In the genomic region with DNA sequence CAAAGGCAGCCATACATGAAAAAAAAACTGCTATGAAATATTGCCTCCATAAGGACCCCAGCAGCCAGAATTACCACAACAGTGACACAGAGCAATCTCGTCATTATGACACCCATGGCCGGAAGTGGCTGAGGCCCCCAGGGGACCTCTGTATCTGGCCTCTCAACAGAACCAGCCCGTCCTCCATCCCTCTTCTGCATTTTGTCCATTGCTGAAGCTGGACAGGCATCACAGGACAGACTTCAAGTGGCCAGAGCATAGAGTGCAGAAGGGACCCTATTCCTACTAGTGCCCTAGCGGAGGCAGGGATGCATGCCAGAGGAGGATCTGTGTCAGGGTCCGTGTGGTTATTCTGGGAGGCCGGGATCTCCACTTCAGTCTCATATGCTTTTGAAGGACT, we compare ENCODE assay signal across 12 mouse cellular contexts. TPM values are rescaled to one million over a fixed set of nuclear protein-coding genes. Genes with fewer than 3 reads are reported as not detected.
DNase-seq lines count a peak whose midpoint lies in the region; ATAC-seq and TF ChIP-seq lines count a peak whose summit lies in the region.
"Had no signal": no experiment of that assay in that cellular context is flagged by ENCODE, and none has a peak within 500 bp of the region (broad histone marks: within the 10 kb centered on the region; RNA-seq: fewer than 3 reads in every experiment).

No protein-coding gene starts in this region.

- no peaks in the 10 kb centered on the region for H3K9me3 ChIP-seq in heart, embryonic 11.5 days (replicated peaks; ENCODE audit: control insufficient read depth, low read length)
- no peaks in the 10 kb centered on the region for H3K9me3 ChIP-seq in kidney, embryonic 15.5 days (replicated peaks)
- no peaks in the 10 kb centered on the region for H3K9me3 ChIP-seq in stomach, embryonic 15.5 days
- no peaks in the 10 kb centered on the region for H3K9me3 ChIP-seq in stomach, postnatal 0 days (ENCODE audit: control insufficient read depth, low read length)
- H3K9me3 ChIP-seq in neural tube, embryonic 14.5 days (ENCODE audit: control insufficient read depth, low read length) = no peaks in the 10 kb centered on the region
- H3K9me3 ChIP-seq: liver, embryonic 13.5 days had no signal

- intact Hi-C loops in heart, postnatal 25 days (cut with DNase I) = loop anchor here (1.0 to 5.0 kb wide), 3 partner anchors 21 to 59 kb away; a partner anchor contains a TSS

- DNase-seq in heart, postnatal 25 days (ENCODE audit: low spot score) = no peak
- DNase-seq in kidney, adult 8-10 months = no peak
- DNase-seq in stomach, postnatal 0 days (ENCODE audit: low spot score) = no peak
- no peak for DNase-seq in layer of hippocampus, adult 9-10 months (ENCODE audit: low spot score)

- H3K36me3 ChIP-seq in heart, embryonic 11.5 days (ENCODE audit: control insufficient read depth, insufficient read depth, low read length) = no peaks in the 10 kb centered on the region
- no peaks in the 10 kb centered on the region for H3K36me3 ChIP-seq in kidney, embryonic 15.5 days
- no peaks in the 10 kb centered on the region for H3K36me3 ChIP-seq in stomach, embryonic 15.5 days
- H3K36me3 ChIP-seq in stomach, postnatal 0 days (ENCODE audit: control insufficient read depth, insufficient read depth, low read length) = no peaks in the 10 kb centered on the region
- H3K36me3 ChIP-seq in neural tube, embryonic 14.5 days (ENCODE audit: control insufficient read depth, insufficient read depth, low read length) = no peaks in the 10 kb centered on the region
- H3K36me3 ChIP-seq: liver, embryonic 13.5 days had no signal

- H3K27ac ChIP-seq in heart, embryonic 11.5 days (ENCODE audit: low read depth, low read length) = no peak overlapping the region
- peak overlapping the region; percentile 5; the same call in 1 of the 2 replicates for H3K27ac ChIP-seq in kidney, embryonic 15.5 days
- H3K27ac ChIP-seq in stomach, embryonic 15.5 days = no peak overlapping the region
- H3K27ac ChIP-seq in stomach, postnatal 0 days (replicated peaks) = no peak overlapping the region
- no peak overlapping the region for H3K27ac ChIP-seq in neural tube, embryonic 14.5 days (ENCODE audit: low read depth, low read length)
- H3K27ac ChIP-seq: liver, embryonic 13.5 days had no signal

- 46% methylated on average over 6 of the region's 6 CpGs for WGBS in heart, embryonic 11.5 days (ENCODE audit: insufficient replicate concordance)
- 63% methylated on average over 6 of the region's 6 CpGs for WGBS in kidney, embryonic 15.5 days
- WGBS in stomach, embryonic 15.5 days = 54% methylated on average over 6 of the region's 6 CpGs
- 64% methylated on average over 6 of the region's 6 CpGs for WGBS in stomach, postnatal 0 days
- 59% methylated on average over 6 of the region's 6 CpGs for WGBS in neural tube, embryonic 14.5 days

- no peak overlapping the region for H3K4me3 ChIP-seq in heart, embryonic 11.5 days (ENCODE audit: low read depth, low read length)
- H3K4me3 ChIP-seq in kidney, embryonic 15.5 days (replicated peaks) = no peak overlapping the region
- no peak overlapping the region for H3K4me3 ChIP-seq in stomach, embryonic 15.5 days (replicated peaks)
- H3K4me3 ChIP-seq in stomach, postnatal 0 days (ENCODE audit: low read depth, low read length) = no peak overlapping the region
- no peak overlapping the region for H3K4me3 ChIP-seq in neural tube, embryonic 14.5 days (ENCODE audit: low read depth, low read length)
- H3K4me3 ChIP-seq: liver, embryonic 13.5 days had no signal

- no peak for TF ChIP-seq EP300 in stomach, postnatal 0 days (optimal IDR thresholded peaks at IDR 0.05)

- H3K9ac ChIP-seq in heart, embryonic 11.5 days (ENCODE audit: low read depth, low read length) = no peak overlapping the region
- no peak overlapping the region for H3K9ac ChIP-seq in kidney, embryonic 15.5 days
- no peak overlapping the region for H3K9ac ChIP-seq in stomach, embryonic 15.5 days
- H3K9ac ChIP-seq in stomach, postnatal 0 days (ENCODE audit: low read length) = no peak overlapping the region
- no peak overlapping the region for H3K9ac ChIP-seq in neural tube, embryonic 14.5 days (replicated peaks; ENCODE audit: low read depth, low read length)
- H3K9ac ChIP-seq: liver, embryonic 13.5 days had no signal

- no peak for ATAC-seq in heart, embryonic 11.5 days (replicated peaks; ENCODE audit: insufficient number of reproducible peaks, low FRiP score, low TSS enrichment)
- no peak for ATAC-seq in kidney, embryonic 15.5 days (replicated peaks; ENCODE audit: low FRiP score)
- ATAC-seq in stomach, embryonic 15.5 days (ENCODE audit: insufficient read depth, low FRiP score, low read depth) = no peak
- no peak for ATAC-seq in stomach, postnatal 0 days (ENCODE audit: low FRiP score, low TSS enrichment)
- ATAC-seq in neural tube, embryonic 14.5 days (ENCODE audit: low read depth) = 0 out of 2 replicates have a peak, but pooled peaks have one; percentile 33

- H3K27me3 ChIP-seq in heart, embryonic 11.5 days (ENCODE audit: control insufficient read depth, insufficient read depth, low read length) = peaks cover 70% of the 10 kb centered on the region
- H3K27me3 ChIP-seq in kidney, embryonic 15.5 days = peaks cover 45% of the 10 kb centered on the region
- peaks cover 20% of the 10 kb centered on the region for H3K27me3 ChIP-seq in stomach, embryonic 15.5 days (replicated peaks)
- H3K27me3 ChIP-seq in stomach, postnatal 0 days (ENCODE audit: control insufficient read depth, insufficient read depth, low read length) = no peaks in the 10 kb centered on the region
- H3K27me3 ChIP-seq in neural tube, embryonic 14.5 days (ENCODE audit: control insufficient read depth, insufficient read depth, low read length) = peaks cover under 1% of the 10 kb centered on the region; the same call in 1 of the 2 replicates

- H3K4me1 ChIP-seq in heart, embryonic 11.5 days (ENCODE audit: control insufficient read depth, insufficient read depth, low read length) = no peaks in the 10 kb centered on the region
- H3K4me1 ChIP-seq in kidney, embryonic 15.5 days = peaks cover 26% of the 10 kb centered on the region
- H3K4me1 ChIP-seq in stomach, embryonic 15.5 days = peaks cover 6% of the 10 kb centered on the region; the same call in 1 of the 2 replicates
- no peaks in the 10 kb centered on the region for H3K4me1 ChIP-seq in stomach, postnatal 0 days (replicated peaks; ENCODE audit: control insufficient read depth, insufficient read depth)
- no peaks in the 10 kb centered on the region for H3K4me1 ChIP-seq in neural tube, embryonic 14.5 days (ENCODE audit: control insufficient read depth, insufficient read depth, low read length)
- H3K4me1 ChIP-seq: liver, embryonic 13.5 days had no signal

- TF ChIP-seq CTCF in stomach, postnatal 0 days (IDR thresholded peaks at IDR 0.05; ENCODE audit: low read depth) = no peak

- peak overlapping the region; percentile 29; the same call in 1 of the 2 replicates for H3K4me2 ChIP-seq in heart, embryonic 11.5 days
- peak overlapping the region; percentile 27; the same call in 1 of the 2 replicates for H3K4me2 ChIP-seq in kidney, embryonic 15.5 days
- peak overlapping the region; percentile 34; the same call in 1 of the 2 replicates for H3K4me2 ChIP-seq in stomach, embryonic 15.5 days
- no peak overlapping the region for H3K4me2 ChIP-seq in stomach, postnatal 0 days (replicated peaks; ENCODE audit: low read depth)
- no peak overlapping the region for H3K4me2 ChIP-seq in neural tube, embryonic 14.5 days (ENCODE audit: low read depth, low read length)
- H3K4me2 ChIP-seq: liver, embryonic 13.5 days had no signal

RNA-seq across cellular contexts. Expression of a gene that starts 7.9 kb away (rescaled TPM):
- 12.1 and 13.5 TPM in 2 replicates for polyA plus RNA-seq in heart, embryonic 11.5 days (2014; fragmentation: Nextera tagmentation; extraction: Ambion mirVana)
- 10 to 100 TPM; 17.9 to 21.7 TPM for total RNA-seq in heart, postnatal 25 days (2021)
- 40.8 and 51.0 TPM in 2 replicates for polyA plus RNA-seq in kidney, embryonic 15.5 days (2015; fragmentation: Nextera tagmentation; extraction: Ambion mirVana)
- polyA plus RNA-seq in stomach, embryonic 15.5 days (2015; fragmentation: Nextera tagmentation; extraction: Ambion mirVana) = 23.4 and 25.4 TPM in 2 replicates
- polyA plus RNA-seq in stomach, postnatal 0 days (2015; fragmentation: Nextera tagmentation; extraction: Ambion mirVana) = 6.1 and 6.8 TPM in 2 replicates
- polyA plus RNA-seq in neural tube, embryonic 14.5 days (2014; fragmentation: Nextera tagmentation; extraction: Ambion mirVana) = 3.6 and 9.1 TPM in 2 replicates

RNA-seq across cellular contexts. Expression of a gene that starts 19.4 kb away (rescaled TPM):
- 0.03 and 0.23 TPM in 2 replicates for polyA plus RNA-seq in heart, embryonic 11.5 days (2014; fragmentation: Nextera tagmentation; extraction: Ambion mirVana)
- under 1 TPM in 1 of 2 experiments, not detected in 1; 0.08 TPM for total RNA-seq in heart, postnatal 25 days (2021)
- 1.2 and 1.5 TPM in 2 replicates for polyA plus RNA-seq in kidney, embryonic 15.5 days (2015; fragmentation: Nextera tagmentation; extraction: Ambion mirVana)
- 0.59 and 0.89 TPM in 2 replicates for polyA plus RNA-seq in stomach, embryonic 15.5 days (2015; fragmentation: Nextera tagmentation; extraction: Ambion mirVana)
- 0.18 and 0.19 TPM in 2 replicates for polyA plus RNA-seq in stomach, postnatal 0 days (2015; fragmentation: Nextera tagmentation; extraction: Ambion mirVana)
- 0.27 and 3.1 TPM in 2 replicates for polyA plus RNA-seq in neural tube, embryonic 14.5 days (2014; fragmentation: Nextera tagmentation; extraction: Ambion mirVana)
- polyA plus RNA-seq: heart, embryonic 16.5 days had no signal

RNA-seq across cellular contexts. Expression of a gene that starts 21.2 kb away (rescaled TPM):
- 0.30 and 0.51 TPM in 2 replicates for polyA plus RNA-seq in heart, embryonic 11.5 days (2014; fragmentation: Nextera tagmentation; extraction: Ambion mirVana)
- under 1 TPM; 0.17 to 0.18 TPM for total RNA-seq in heart, postnatal 25 days (2021)
- polyA plus RNA-seq in kidney, embryonic 15.5 days (2015; fragmentation: Nextera tagmentation; extraction: Ambion mirVana) = 6.1 and 8.4 TPM in 2 replicates
- polyA plus RNA-seq in stomach, embryonic 15.5 days (2015; fragmentation: Nextera tagmentation; extraction: Ambion mirVana) = 1.9 and 2.2 TPM in 2 replicates
- polyA plus RNA-seq in stomach, postnatal 0 days (2015; fragmentation: Nextera tagmentation; extraction: Ambion mirVana) = 0.39 and 0.41 TPM in 2 replicates
- 0.80 and 103 TPM in 2 replicates for polyA plus RNA-seq in neural tube, embryonic 14.5 days (2014; fragmentation: Nextera tagmentation; extraction: Ambion mirVana)
- total RNA-seq: megakaryocyte progenitor cell, adult 5-6 weeks had no signal

RNA-seq across cellular contexts. Expression of a gene that starts 30.4 kb away (rescaled TPM):
- polyA plus RNA-seq in heart, embryonic 11.5 days (2014; fragmentation: Nextera tagmentation; extraction: Ambion mirVana) = 0.17 TPM in 1 of 2 replicates, not detected in the other
- total RNA-seq in heart, postnatal 25 days (2021) = under 1 TPM in 1 of 2 experiments, not detected in 1; 0.08 TPM
- polyA plus RNA-seq in kidney, embryonic 15.5 days (2015; fragmentation: Nextera tagmentation; extraction: Ambion mirVana) = 0.09 TPM in 1 of 2 replicates, not detected in the other
- polyA plus RNA-seq in stomach, embryonic 15.5 days (2015; fragmentation: Nextera tagmentation; extraction: Ambion mirVana) = 0.21 and 0.30 TPM in 2 replicates
- 0.08 and 0.11 TPM in 2 replicates for polyA plus RNA-seq in stomach, postnatal 0 days (2015; fragmentation: Nextera tagmentation; extraction: Ambion mirVana)
- not detected in 2 replicates for polyA plus RNA-seq in neural tube, embryonic 14.5 days (2014; fragmentation: Nextera tagmentation; extraction: Ambion mirVana)
- total RNA-seq: left cerebral cortex, adult 8-10 months; megakaryocyte progenitor cell, adult 5-6 weeks had no signal
- polyA plus RNA-seq: liver, embryonic 13.5 days had no signal

Comparison
In these comparisons a context has a peak if more than half of its experiments do, and no peak if none do; other contexts are left out.
1. H3K4me2 ChIP-seq: peak in heart, embryonic 11.5 days (single experiment), kidney, embryonic 15.5 days (single experiment) and stomach, embryonic 15.5 days (single experiment); none in stomach, postnatal 0 days (single experiment) and neural tube, embryonic 14.5 days (single experiment).